Mouse (Mus musculus): ENCODE measurements around the gene Fzd10.

Gene Fzd10

DNA sequence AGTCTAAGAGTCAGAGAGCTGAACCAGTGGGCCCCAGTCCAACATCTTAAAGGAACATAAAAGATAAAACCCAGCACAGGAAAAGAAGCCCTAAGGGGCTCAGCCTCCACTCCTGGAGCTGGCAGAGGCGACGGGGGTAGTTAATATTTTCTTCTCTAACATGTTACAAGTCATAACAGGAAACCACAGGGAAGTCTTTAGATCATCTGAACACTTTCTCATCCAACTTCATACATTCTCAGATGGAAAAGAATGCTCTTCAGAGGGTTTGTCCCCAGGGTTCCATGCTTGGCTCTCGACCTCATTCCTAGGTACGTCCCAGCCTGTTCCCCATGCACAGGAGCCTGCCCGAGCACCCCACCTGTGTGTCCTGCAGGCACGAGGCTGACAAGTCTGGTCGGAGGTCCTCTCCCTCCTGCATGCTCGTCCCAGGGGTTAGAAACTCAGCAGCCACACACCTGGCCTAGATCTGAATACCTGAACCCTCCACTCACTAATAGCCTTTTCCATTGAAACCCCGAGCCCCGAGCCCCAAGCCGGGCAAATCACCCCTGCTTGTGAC lies 48.8 kb downstream of the Fzd10 start:
- in situ Hi-C loops (cut with MboI; ENCODE audit: low pct_unique_long_range_greater_than_20kb in 1 of 2, low sequenced_read_pairs in 2 of 2, unreplicated experiment in 1 of 2), result no loop called here
